Mouse (Mus musculus): ENCODE results near the gene Gclm.

- TF ChIP-seq CTCF (IDR thresholded peaks at IDR 0.05; ENCODE audit: low read depth): no peak
- TF ChIP-seq EP300 (IDR thresholded peaks at IDR 0.05; ENCODE audit: low read depth): no peak
These were observed 71.3 kb downstream of the Gclm start for GRCm38 (mm10) chr3:122316621-122317020.
